Mouse (Mus musculus) lung, postnatal 0 days (tissue): Measurements from ENCODE around the gene Cdk5rap3.

ENCODE experiments used
- CTCF ChIP-seq: IDR thresholded peaks from 2 replicates; pipeline ENCODE4 v1.5.1; 2016; ENCODE audit warnings: antibody characterized with exemption, mild to moderate bottlenecking
- EP300 ChIP-seq: IDR thresholded peaks from 2 replicates; pipeline ENCODE4 v1.6.1; 2016; ENCODE audit warnings: antibody characterized with exemption, mild to moderate bottlenecking, control low read depth

DNA sequence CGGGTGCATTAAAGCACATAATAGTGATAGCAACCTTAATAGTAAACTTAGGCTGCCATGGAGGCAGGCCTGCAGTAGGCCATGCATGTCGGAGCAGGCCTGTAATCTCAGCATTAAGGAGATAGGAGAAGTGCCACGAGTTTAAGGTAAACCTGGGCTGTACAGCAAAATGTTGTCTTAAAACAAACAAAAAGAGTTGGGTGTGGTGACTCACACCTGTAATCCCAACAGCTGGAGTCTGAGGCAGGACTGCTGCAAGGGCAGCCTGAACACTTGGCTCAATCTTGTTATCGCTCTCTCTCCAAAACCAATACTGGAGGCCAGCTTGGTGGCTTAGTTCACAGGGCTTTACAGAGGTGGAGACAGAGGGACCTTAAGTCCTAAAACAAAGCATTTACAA, 38.8 kb upstream of the Cdk5rap3 start:
- TF ChIP-seq CTCF (no peak), EP300 (no peak)
